Mouse (Mus musculus) forebrain, embryonic 12.5 days (tissue): ENCODE results near the gene Cep162. TPM values are rescaled to one million over a fixed set of nuclear protein-coding genes. Genes with fewer than 3 reads are reported as not detected.

Experiments used
- ATAC-seq: fragments of 200-750 bp; cut with Nextera tagmentation; 2 replicates; pipeline ENCODE4 v1.8.0; 2017; ENCODE audit warnings: moderate TSS enrichment; ENCODE audit not compliant: low FRiP score
- H3K27ac ChIP-seq: fragments of 300-500 bp; sonication (generic); 2 replicates; pipeline ENCODE4 v1.5.1; 2016; ENCODE audit warnings: mild to moderate bottlenecking
- H3K27me3 ChIP-seq: fragments of 300-500 bp; sonication (generic); 2 replicates; pipeline ENCODE4 v1.6.1; 2016; ENCODE audit warnings: mild to moderate bottlenecking
- H3K36me3 ChIP-seq: fragments of 300-500 bp; sonication (generic); replicated peaks from 2 replicates; pipeline ENCODE4 v1.6.1; 2016; ENCODE audit warnings: mild to moderate bottlenecking
- H3K4me1 ChIP-seq: fragments of 300-500 bp; sonication (generic); 2 replicates; pipeline ENCODE4 v1.6.1; 2016
- H3K4me2 ChIP-seq: fragments of 300-500 bp; sonication (generic); 2 replicates; pipeline ENCODE4 v1.6.1; 2016; ENCODE audit warnings: mild to moderate bottlenecking, moderate library complexity
- H3K4me3 ChIP-seq: fragments of 300-500 bp; sonication (generic); replicated peaks from 2 replicates; pipeline ENCODE4 v1.5.1; 2016; ENCODE audit warnings: mild to moderate bottlenecking
- H3K9ac ChIP-seq: fragments of 300-500 bp; sonication (generic); 2 replicates; pipeline ENCODE4 v1.6.1; 2016; ENCODE audit warnings: mild to moderate bottlenecking
- H3K9me3 ChIP-seq: fragments of 300-500 bp; sonication (generic); 2 replicates; pipeline ENCODE4 v1.6.1; 2016
- WGBS: fragments of 180-500 bp; shearing (Covaris S2); methylation state at CpG from one replicate; pipeline ENCODE4 v1.1.7; 2016; 5-methylcytosine and 5-hydroxymethylcytosine counted together
- polyA plus RNA-seq: library from polyadenylated mRNA; unstranded; fragments of >200 nt; fragmentation: Nextera tagmentation; extraction: Ambion mirVana; gene quantifications from 2 replicates; pipeline ENCODE4 v1.2.1, GENCODE M21; 2016

Gene Cep162
- polyA plus RNA-seq, 1 experiment from 2014 or later, result 12.7 TPM

GRCm38 (mm10) chr9:87197277-87197676 lies 58.1 kb downstream of the Cep162 start:
- H3K27ac ChIP-seq, result no peak overlapping the region
- peaks cover 48% of the 10 kb centered on the region for H3K36me3 ChIP-seq
- 94% methylated on average over 3 of the region's 3 CpGs for WGBS
- no peaks in the 10 kb centered on the region for H3K4me1 ChIP-seq
- H3K27me3 ChIP-seq, result no peaks in the 10 kb centered on the region
- no peaks in the 10 kb centered on the region for H3K9me3 ChIP-seq
- no peak overlapping the region for H3K4me2 ChIP-seq
- no peak overlapping the region for H3K4me3 ChIP-seq
- H3K9ac ChIP-seq, result no peak overlapping the region
- no peak for ATAC-seq

- Histone ChIP-seq H3K27ac (no peak overlapping the region), H3K27me3 (no peaks in the 10 kb centered on the region), H3K4me1 (no peaks in the 10 kb centered on the region), H3K9ac (no peak overlapping the region), H3K4me2 (no peak overlapping the region), H3K4me3 (no peak overlapping the region), H3K36me3 (peaks cover 60% of the 10 kb centered on the region), H3K9me3 (0 out of 2 replicates have a peak, but pooled peaks cover 5% of the 10 kb centered on the region)
- no peak for ATAC-seq
- 96% methylated on average over 1 of the region's 1 CpGs for WGBS
These were observed 61.6 kb downstream of the Cep162 start for GRCm38 (mm10) chr9:87193721-87194120.

GRCm38 (mm10) chr9:87187336-87187735 lies 68.0 kb downstream of the Cep162 start:
- no peak overlapping the region for H3K9ac ChIP-seq
- H3K4me3 ChIP-seq, result no peak overlapping the region
- H3K27me3 ChIP-seq, result no peaks in the 10 kb centered on the region
- H3K9me3 ChIP-seq, result 0 out of 2 replicates have a peak, but pooled peaks cover 5% of the 10 kb centered on the region
- ATAC-seq, result no peak
- peaks cover 28% of the 10 kb centered on the region for H3K36me3 ChIP-seq
- no peaks in the 10 kb centered on the region for H3K4me1 ChIP-seq
- no peak overlapping the region for H3K27ac ChIP-seq
- 92% methylated on average over 4 of the region's 4 CpGs for WGBS
- no peak overlapping the region for H3K4me2 ChIP-seq

GRCm38 (mm10) chr9:87182231-87182630 lies 73.1 kb downstream of the Cep162 start:
- Histone ChIP-seq H3K4me2 (no peak overlapping the region), H3K27me3 (peaks cover 3% of the 10 kb centered on the region; the same call in 1 of the 2 replicates), H3K9me3 (no peaks in the 10 kb centered on the region), H3K27ac (no peak overlapping the region), H3K4me3 (no peak overlapping the region), H3K9ac (no peak overlapping the region), H3K4me1 (no peaks in the 10 kb centered on the region), H3K36me3 (no peaks in the 10 kb centered on the region)
- no peak for ATAC-seq
- WGBS, result 82% methylated on average over 10 of the region's 10 CpGs

- no peaks in the 10 kb centered on the region for H3K9me3 ChIP-seq
- ATAC-seq, result no peak
- peaks cover 3% of the 10 kb centered on the region; the same call in 1 of the 2 replicates for H3K27me3 ChIP-seq
- H3K4me2 ChIP-seq, result no peak overlapping the region
- no peak overlapping the region for H3K27ac ChIP-seq
- H3K36me3 ChIP-seq, result no peaks in the 10 kb centered on the region
- WGBS, result 74% methylated on average over 7 of the region's 7 CpGs
- H3K4me3 ChIP-seq, result no peak overlapping the region
- H3K4me1 ChIP-seq, result no peaks in the 10 kb centered on the region
- H3K9ac ChIP-seq, result no peak overlapping the region
These were observed 76.8 kb downstream of the Cep162 start for GRCm38 (mm10) chr9:87178534-87178933.

GRCm38 (mm10) chr9:87171517-87171916 lies 83.8 kb downstream of the Cep162 start:
- no peak overlapping the region for H3K4me3 ChIP-seq
- H3K4me2 ChIP-seq, result no peak overlapping the region
- no peak overlapping the region for H3K27ac ChIP-seq
- H3K9me3 ChIP-seq, result no peaks in the 10 kb centered on the region
- no peak overlapping the region for H3K9ac ChIP-seq
- 87% methylated on average over 3 of the region's 3 CpGs for whole genome bisulfite sequencing
- no peaks in the 10 kb centered on the region for H3K27me3 ChIP-seq
- ATAC-seq, result no peak
- H3K4me1 ChIP-seq, result no peaks in the 10 kb centered on the region; the same call in 1 of the 2 replicates
- H3K36me3 ChIP-seq, result no peaks in the 10 kb centered on the region

GRCm38 (mm10) chr9:87170891-87171290 lies 84.4 kb downstream of the Cep162 start:
- H3K36me3 ChIP-seq, result no peaks in the 10 kb centered on the region
- no peaks in the 10 kb centered on the region for H3K9me3 ChIP-seq
- no peak overlapping the region for H3K9ac ChIP-seq
- WGBS, result 81% methylated on average over 3 of the region's 3 CpGs
- H3K27ac ChIP-seq, result no peak overlapping the region
- no peak overlapping the region for H3K4me2 ChIP-seq
- H3K27me3 ChIP-seq, result no peaks in the 10 kb centered on the region
- H3K4me3 ChIP-seq, result no peak overlapping the region
- no peak for ATAC-seq
- H3K4me1 ChIP-seq, result no peaks in the 10 kb centered on the region; the same call in 1 of the 2 replicates

- no peak overlapping the region for H3K9ac ChIP-seq
- no peaks in the 10 kb centered on the region for H3K9me3 ChIP-seq
- H3K4me3 ChIP-seq, result no peak overlapping the region
- ATAC-seq, result no peak
- no peak overlapping the region for H3K27ac ChIP-seq
- H3K36me3 ChIP-seq, result no peaks in the 10 kb centered on the region
- H3K4me2 ChIP-seq, result no peak overlapping the region
- WGBS, result 94% methylated on average over 12 of the region's 12 CpGs
- H3K4me1 ChIP-seq, result no peaks in the 10 kb centered on the region; the same call in 1 of the 2 replicates
- H3K27me3 ChIP-seq, result no peaks in the 10 kb centered on the region
These were observed 86.2 kb downstream of the Cep162 start for GRCm38 (mm10) chr9:87169144-87169543.

GRCm38 (mm10) chr9:87168051-87168450 lies 87.3 kb downstream of the Cep162 start:
- Histone ChIP-seq H3K4me2 (no peak overlapping the region), H3K27me3 (no peaks in the 10 kb centered on the region), H3K36me3 (no peaks in the 10 kb centered on the region), H3K9me3 (no peaks in the 10 kb centered on the region), H3K4me3 (no peak overlapping the region), H3K4me1 (no peaks in the 10 kb centered on the region; the same call in 1 of the 2 replicates), H3K27ac (no peak overlapping the region), H3K9ac (no peak overlapping the region)
- no peak for ATAC-seq
- WGBS, result 60% methylated on average over 3 of the region's 3 CpGs

- H3K9me3 ChIP-seq, result no peaks in the 10 kb centered on the region
- no peak overlapping the region for H3K4me3 ChIP-seq
- ATAC-seq, result no peak
- H3K9ac ChIP-seq, result no peak overlapping the region
- H3K27ac ChIP-seq, result no peak overlapping the region
- H3K27me3 ChIP-seq, result no peaks in the 10 kb centered on the region
- 71% methylated on average over 9 of the region's 9 CpGs for WGBS
- no peaks in the 10 kb centered on the region for H3K36me3 ChIP-seq
- no peaks in the 10 kb centered on the region; the same call in 1 of the 2 replicates for H3K4me1 ChIP-seq
- no peak overlapping the region for H3K4me2 ChIP-seq
These were observed 88.1 kb downstream of the Cep162 start for GRCm38 (mm10) chr9:87167001-87167830.

- Histone ChIP-seq H3K4me1 (no peaks in the 10 kb centered on the region), H3K36me3 (no peaks in the 10 kb centered on the region), H3K9me3 (no peaks in the 10 kb centered on the region), H3K9ac (no peak overlapping the region), H3K4me2 (no peak overlapping the region), H3K27me3 (no peaks in the 10 kb centered on the region), H3K4me3 (no peak overlapping the region), H3K27ac (no peak overlapping the region)
- ATAC-seq, result no peak
- 90% methylated on average over 4 of the region's 4 CpGs for WGBS
These were observed 92.8 kb downstream of the Cep162 start for GRCm38 (mm10) chr9:87162559-87162958.

GRCm38 (mm10) chr9:87152641-87153325 lies 102.6 kb downstream of the Cep162 start:
- no peak for ATAC-seq
- H3K36me3 ChIP-seq, result no peaks in the 10 kb centered on the region
- H3K9ac ChIP-seq, result no peak overlapping the region
- H3K27me3 ChIP-seq, result no peaks in the 10 kb centered on the region
- H3K4me3 ChIP-seq, result no peak overlapping the region
- no peak overlapping the region for H3K27ac ChIP-seq
- no peak overlapping the region for H3K4me2 ChIP-seq
- H3K9me3 ChIP-seq, result no peaks in the 10 kb centered on the region
- no peaks in the 10 kb centered on the region for H3K4me1 ChIP-seq
- 85% methylated on average over 1 of the region's 1 CpGs for WGBS
